Mouse (Mus musculus) small intestine, adult 2 months (tissue): ENCODE results near the gene Ifna1.
"Not testable (repeated sequence)": the region's sequence is repeated elsewhere in the genome, so short reads cannot be mapped to it uniquely, and the experiment has no call there.

Source experiments
- CTCF ChIP-seq: fragments of 200-500 bp; IDR thresholded peaks from 2 replicates; pipeline ENCODE4 v1.5.1; 2012; ENCODE audit warnings: low read depth, mild to moderate bottlenecking, control low read depth, inconsistent platforms, low read length, moderate library complexity, mixed read lengths; ENCODE audit not compliant: insufficient replicate concordance, insufficient read length; ENCODE audit errors: extremely low read depth
- POLR2A ChIP-seq: fragments of 200-500 bp; IDR thresholded peaks from 2 replicates; pipeline ENCODE4 v1.6.1; 2012; ENCODE audit warnings: low read depth, mild to moderate bottlenecking, control low read depth, inconsistent platforms, low read length, moderate library complexity

DNA sequence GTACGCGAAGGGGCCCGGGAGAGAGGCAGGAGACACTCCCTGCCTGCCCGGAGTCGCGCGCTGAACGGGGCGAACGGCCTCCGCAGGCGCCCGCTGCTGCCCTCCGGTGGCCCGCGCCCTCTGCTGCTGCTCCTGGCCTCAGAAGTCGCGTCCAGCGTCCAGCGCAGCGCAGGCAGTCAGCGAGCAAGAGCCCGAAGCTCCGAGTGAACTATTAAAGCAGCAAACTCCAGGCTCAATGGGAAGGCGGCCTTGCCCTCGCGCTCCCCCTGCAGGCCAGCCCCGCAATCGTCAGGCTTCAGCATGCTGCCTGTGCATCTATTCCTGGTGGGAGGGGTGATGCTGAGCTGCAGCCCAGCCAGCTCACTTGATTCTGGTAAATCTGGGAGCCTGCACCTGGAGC is 46.9 kb upstream of the Ifna1 start, which contains the start of gene Gm13287:
- TF ChIP-seq CTCF, POLR2A: not testable (repeated sequence)
